Mouse (Mus musculus): ENCODE data around the gene Prkcb.

DNA sequence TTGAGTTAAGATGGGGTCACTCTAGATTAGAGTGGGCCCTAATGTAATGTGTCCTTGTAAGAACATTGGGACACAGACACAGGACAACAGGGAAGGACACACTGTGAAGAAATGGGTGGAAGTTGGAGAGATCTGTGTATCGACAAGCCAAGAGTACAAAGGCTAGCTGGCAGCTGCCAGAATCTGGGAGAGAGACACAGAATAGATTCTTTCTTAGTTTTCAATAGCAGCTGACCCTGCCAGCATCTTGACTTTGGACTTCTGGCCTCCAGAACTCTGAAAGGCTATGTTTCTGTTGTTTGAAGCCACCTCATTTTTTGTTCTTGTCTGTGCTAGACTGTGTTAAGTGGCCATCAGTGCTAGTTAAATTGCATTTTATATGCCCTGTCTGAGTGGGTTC, 276.8 kb downstream of the Prkcb start:
- TF ChIP-seq CTCF (IDR thresholded peaks at IDR 0.05; ENCODE audit: low read depth, low read length) (no peak), POLR2A (IDR thresholded peaks at IDR 0.05; ENCODE audit: insufficient read depth, low read length) (no peak)
